Mouse (Mus musculus) layer of hippocampus, postnatal 36 days (tissue): ENCODE measurements around the gene 5830473C10Rik. TPM values are rescaled to one million over a fixed set of nuclear protein-coding genes. Genes with fewer than 3 reads are reported as not detected.
A peak's percentile ranks its signal among the peaks of the same experiment; 100 is the strongest.

Experiments
- DNase-seq, 2 experiments: peaks; one replicate each; pipeline ENCODE4 v3.0.0; 2022
- total RNA-seq, 2 experiments: library from RNA; stranded (reverse); gene quantifications; 2 replicates each; pipeline ENCODE4 v1.2.3; 2021

Gene 5830473C10Rik
- not detected for total RNA-seq

DNA sequence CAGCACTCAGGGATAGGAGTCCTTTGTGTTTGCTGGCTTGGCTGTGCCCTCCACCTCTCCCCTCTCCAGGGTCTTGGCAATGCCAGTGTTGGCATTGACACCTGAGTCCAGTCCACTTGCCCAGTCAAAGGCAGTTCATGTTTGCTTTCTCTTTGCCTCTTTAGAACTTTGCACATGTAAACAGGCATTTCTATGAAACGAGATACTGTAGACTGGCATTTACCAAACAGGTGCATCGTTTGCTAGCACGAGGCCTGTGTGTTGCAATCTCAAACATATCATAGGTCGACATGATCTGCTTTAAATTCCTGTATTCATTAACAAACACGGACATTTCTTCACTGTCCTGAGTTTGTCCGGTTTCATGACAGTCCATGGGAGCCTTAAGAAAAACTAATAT is at the start of gene 5830473C10Rik:
Gene 5830473C10Rik (plus strand): TSS at position 365 of the 400 bp plus-strand sequence.
- no peak for DNase-seq

DNA sequence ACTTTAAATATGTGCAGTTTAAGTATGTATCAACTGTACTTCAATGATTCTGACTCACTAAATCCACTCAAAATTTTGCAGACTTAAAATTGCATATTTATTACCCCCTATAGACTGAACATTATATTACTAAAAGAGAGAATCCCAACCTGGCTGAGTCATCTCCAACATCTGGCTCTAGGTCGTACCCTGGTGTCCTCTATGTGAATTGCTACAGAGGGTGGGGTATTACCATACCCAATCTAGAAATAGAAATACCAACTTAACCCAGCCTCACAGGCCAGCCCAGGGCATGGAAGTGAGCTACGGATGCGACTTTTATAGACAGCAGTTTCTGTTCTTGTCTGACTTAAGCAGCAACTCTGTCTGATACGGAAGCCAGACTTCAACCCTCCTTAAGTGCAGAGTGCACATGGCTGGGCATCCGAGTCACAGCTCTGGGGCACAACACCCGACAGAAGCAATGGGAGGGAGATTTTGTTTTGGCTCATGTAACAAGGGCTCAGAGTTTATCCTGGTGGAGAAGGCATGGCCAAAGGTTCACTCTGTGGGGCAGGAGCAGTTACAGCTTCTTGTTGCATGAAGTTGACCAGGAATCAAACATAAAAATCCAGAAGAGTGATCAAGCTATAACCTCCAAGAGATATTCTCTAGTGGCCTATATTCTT is 48.5 kb upstream of the 5830473C10Rik start:
- peak in 1 of 2 experiments; percentile 3 for DNase-seq

DNA sequence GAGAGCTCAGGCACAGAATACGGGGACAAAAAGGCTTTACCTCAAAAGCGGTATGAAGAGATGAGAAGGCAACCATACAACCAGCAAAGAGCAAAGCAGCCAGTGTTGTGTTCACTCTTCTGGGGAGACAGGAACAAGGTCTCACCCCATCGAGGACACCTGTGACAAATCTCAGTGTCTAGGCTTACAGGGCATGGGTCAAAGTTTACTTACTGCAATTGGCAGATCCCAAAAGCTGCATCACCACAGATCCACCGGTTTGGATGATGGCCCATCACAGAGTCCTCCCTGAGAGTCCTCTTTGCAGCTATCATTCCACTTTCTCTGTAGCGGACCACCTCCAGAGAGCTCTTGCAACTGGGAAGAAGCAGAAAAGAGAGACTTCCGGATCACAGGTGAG is 45.3 kb upstream of the 5830473C10Rik start:
- DNase-seq: no peak

DNA sequence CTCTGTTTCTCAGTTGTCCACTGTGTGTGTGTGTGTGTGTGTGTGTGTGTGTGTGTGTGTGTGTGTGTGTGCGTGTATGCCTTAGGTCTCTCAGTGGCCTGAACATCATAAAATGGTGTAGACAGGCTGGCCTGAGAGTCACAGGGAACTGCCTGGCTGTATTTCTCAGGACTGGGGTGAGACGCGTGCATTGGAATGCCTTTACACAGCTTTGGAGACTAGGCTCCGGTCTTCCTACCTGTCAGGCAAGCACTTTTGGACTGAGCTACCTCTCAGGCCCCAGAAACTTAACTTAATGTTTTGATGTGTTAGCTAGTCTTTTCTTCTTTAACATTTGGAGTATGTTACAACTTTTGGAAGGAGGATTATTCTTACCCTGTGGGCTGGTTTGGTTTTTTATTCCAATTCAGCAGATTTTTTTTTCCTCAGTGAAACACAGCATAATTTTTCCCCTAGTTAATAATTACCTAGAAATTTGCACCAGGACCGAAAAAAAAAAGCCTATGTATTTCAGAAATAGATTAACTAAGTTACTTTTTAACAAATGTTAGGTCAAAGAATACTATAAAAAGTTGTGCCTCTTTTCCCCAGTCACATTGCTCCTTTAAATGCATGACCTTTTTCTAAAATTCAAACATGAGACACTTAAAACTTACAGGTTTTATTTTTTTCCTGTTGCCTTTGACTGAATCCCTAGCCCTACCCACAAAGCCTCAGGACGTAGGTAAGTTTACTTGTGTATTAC is 42.4 kb upstream of the 5830473C10Rik start, which contains the start of gene Afm:
Gene Afm (plus strand): TSS at position 577 of the 745 bp plus-strand sequence.
- no peak for DNase-seq

DNA sequence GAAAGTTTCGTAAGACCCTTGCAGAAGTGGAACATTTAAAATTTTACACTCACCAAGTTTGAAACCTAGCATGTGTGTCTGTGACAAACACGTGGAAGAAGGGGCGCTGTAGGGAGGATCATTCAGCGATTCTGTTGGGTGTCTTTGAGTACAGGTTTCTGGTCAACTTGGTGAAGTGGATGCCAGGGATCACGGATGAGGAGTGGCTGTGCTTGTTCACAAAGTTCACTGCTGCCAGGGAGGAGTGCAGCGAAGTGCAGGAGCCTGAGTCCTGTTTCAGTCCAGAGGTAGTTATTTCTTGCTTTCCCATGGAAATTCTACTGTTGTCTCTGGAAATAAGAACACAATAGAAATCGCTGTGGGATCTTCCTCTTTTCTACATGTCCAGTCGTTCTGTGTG is 9.7 kb upstream of the 5830473C10Rik start:
- no peak for DNase-seq

DNA sequence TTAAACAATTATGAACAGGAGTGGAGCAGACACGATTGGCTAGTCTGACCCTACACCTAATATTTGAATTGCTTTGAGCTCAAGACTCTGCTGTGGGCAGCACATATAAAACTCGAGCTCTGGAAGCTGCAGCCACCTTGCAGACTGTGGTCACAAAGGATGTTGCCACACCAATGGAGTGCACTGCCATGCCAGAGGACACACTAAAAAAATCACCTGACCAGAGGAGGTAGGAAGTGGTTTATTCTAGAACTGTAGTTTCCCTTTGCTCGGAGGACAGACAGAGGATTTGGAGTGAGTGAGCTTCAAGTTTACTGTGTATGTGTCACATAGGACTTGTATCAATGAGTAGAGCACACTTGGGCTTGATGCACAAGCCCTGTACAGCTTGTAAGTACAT is 4.9 kb upstream of the 5830473C10Rik start:
- DNase-seq: no peak

DNA sequence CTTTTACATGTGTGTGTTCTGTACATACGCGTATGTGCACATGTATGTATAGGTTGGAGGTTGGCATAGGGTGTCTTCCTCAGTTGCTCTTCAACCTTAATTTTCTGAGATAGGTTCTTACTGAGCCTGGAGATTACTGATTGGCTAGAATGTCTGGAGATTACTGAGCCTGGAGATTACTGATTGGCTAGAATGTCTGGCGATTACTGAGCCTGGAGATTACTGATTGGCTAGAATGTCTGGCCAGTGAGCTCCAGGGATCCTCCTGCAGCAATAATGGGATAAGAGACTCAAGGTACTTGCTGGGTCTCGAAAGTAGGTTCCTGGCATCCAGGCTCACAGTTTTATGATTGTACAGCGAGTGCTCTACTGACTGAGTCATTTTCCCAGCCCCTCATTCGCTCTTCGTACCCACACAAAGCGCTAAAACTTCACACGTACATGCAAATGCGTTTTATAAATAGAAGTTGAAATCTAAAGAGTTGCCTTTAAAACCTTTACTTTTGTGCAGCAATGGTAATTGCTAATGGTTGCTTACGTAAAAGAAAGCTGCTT is 891 bp downstream of the 5830473C10Rik start:
- DNase-seq: no peak

DNA sequence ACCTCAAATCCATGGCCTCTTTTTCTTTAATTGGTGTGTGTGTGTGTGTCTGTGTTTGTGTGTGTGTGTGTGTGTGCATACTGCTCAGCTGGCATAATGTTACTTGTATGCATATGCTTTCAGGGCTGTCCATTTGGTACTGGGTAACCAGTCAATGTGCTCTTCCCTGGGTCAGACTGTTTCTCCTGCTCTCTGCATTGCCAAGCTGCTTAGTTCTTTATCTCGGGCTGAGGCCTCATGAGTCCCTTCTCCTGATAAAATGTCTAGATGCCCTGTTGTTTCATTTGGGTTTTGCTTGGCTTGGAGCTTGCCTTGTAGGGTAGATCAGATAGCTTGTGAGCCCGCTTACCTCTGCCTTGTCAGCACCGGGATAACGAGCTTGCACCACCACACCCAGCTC is 2.0 kb downstream of the 5830473C10Rik start:
- DNase-seq: no peak

DNA sequence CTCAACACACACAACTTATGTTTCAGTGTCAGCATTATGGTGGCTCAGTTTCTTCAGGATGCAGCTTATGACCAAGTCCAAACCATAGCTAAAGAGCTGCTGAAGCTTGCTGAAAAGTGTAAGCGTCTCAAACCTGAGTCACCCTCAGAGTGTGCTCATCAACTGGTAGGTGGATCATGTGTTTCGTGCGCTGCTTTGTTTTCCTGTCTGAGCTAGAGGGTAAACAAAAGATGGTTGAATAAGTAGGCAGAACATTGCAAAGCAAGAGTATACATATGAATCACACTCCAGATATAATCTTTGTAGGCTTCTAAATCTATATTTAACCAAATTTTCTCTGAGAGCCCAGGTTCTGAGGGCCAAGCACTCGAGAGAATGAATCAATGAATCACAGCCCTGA is 3.3 kb downstream of the 5830473C10Rik start:
- no peak for DNase-seq

DNA sequence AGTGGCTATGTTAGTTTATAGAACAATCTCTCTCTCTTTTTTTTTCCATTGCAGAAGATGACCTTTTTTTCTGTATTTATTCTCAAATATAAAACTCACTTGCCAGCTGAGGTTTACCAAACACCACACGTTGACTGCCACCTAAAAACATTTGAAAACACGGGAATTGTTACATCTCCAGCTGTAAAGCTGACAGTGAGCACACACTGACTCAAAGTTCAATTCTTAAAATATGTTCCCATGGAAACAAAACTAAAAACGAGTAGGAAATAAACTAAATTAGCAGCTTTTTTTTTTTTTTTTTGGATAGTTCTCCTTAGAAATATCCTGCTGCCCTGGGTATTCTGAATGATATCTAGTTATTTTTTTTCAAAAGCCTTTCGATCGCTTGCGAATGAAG is 4.3 kb downstream of the 5830473C10Rik start:
- DNase-seq: no peak

DNA sequence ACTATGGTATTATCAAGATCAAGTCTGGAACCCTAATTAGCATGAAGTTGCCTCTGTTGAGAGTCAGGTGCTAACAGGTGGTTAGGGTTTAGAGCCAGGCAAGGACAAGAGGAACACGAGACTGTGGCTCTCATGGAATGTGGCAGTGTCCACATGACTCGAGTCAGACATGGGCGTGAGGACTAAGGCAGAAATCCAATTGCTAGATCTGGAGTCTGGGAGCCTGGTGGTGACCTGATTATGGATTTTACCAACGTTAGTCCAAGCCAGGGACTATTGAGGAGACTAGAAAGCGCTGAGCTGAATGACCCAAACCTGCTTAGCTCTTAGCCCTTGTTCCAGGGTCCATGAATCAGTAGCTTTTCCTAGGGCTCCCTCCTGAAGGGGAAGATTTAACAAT is 6.9 kb downstream of the 5830473C10Rik start:
- no peak for DNase-seq

DNA sequence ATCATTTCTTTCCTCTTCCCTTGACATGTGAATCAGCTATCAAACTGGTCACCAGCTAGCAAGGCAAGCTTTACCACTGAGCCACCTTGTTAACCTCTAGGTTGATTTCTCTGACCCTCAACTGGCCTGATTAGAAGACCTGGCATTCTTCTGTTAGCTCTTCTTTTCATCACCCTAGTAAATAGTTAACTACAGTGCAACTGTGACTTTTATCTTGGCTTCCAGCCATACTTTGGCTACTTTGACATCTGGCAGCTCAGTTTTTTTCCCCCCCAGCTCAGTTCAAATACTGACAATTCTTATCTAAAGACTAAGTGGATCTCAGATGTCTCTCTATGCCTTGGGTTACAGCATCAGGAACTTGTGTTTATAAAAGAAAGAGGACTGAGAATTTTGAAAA is 7.4 kb downstream of the 5830473C10Rik start:
- DNase-seq: no peak

DNA sequence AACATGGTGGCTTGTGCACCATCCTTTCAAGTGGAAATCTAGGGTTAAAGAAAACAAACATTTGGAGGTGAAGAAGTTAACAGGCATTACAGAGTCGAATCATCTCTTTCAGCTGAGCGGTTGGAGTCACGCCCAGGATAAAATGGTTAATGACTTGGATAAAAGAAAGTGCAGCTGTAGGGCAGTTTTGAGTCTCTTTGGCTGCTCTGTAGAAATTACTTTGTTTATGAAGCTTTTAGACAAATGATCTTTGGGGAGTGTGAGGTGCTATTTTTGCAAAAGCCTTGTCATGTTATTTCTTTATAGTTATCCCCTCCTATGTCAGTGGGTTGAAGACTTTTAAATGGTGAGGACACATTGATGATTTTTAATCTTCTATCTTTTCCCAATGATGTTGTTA is 10.3 kb downstream of the 5830473C10Rik start:
- no peak for DNase-seq

DNA sequence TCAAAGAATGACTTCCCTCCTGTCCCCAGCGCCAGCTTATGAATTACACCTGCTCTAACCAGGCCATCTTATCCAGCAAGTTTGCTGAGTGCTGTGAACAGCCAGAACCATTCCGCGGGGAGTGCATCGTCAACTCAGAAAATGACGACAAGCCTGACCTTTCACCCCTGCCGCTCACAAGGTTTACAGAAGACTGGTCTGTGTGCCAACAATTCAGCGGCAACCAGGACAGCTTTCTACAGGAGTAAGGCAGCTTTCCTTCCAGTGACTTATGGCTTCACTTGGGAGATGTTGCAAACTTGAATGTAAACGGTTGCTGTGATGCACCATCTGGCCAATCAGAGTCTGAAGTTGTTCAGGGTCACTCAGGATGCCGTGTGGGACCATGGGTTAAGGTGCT is 16.8 kb downstream of the 5830473C10Rik start:
- DNase-seq: no peak

DNA sequence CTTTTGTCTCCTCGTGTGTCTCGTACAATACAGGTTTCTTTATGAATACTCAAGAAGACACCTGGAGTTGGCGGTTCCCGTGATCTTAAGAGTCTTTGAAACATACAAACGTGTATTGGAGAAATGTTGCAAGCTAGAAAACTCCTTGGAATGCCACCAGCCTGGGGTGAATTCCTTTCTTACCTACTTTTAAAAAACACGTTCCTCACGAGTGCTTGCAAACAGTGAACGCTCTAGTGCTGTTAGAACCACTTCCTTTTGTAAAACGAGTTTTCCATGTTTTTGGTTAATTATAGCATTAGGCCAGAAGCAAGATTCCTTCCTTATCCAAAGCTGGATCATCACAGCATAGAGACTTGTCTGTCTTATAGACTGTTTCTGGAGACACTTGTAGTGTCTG is 18.6 kb downstream of the 5830473C10Rik start:
- no peak for DNase-seq

DNA sequence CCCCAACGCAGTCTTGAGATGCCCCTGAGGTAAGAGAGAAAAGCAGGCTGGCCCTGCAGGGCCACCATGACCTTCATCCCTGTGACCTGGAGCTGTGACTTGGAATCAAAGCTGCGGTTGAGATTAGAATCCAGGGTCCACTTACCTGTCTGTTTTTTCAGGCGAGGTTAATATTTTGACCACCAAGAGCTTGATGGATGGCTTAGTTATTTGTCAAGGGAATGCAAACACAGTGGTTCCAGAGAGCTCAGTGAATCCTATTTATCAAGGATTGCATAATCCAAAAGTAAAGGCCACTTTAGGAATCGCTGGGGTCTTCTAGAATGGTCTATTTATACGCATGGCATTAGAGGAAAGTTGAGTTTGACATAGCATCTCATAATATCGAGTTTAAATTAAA is 21.3 kb downstream of the 5830473C10Rik start:
- DNase-seq: no peak

DNA sequence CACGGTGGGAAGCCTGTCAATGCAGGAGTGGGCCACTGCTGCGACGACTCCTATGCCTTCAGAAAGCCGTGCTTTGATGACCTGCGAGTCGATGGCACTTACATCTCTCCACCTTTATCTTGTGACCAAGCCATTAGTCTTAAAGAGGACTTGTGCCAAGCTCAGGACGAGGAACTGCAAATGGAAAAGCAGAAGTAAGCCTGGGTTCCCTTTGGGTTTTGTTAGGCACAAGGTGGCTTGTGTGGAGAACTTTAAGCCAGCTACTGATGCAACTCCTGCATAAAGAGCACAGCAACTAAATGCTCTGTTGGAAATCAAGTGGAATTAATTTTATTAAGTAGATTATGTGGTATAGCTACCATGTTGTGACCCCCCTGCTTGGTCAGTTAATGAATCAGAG is 23.9 kb downstream of the 5830473C10Rik start:
- DNase-seq: no peak

DNA sequence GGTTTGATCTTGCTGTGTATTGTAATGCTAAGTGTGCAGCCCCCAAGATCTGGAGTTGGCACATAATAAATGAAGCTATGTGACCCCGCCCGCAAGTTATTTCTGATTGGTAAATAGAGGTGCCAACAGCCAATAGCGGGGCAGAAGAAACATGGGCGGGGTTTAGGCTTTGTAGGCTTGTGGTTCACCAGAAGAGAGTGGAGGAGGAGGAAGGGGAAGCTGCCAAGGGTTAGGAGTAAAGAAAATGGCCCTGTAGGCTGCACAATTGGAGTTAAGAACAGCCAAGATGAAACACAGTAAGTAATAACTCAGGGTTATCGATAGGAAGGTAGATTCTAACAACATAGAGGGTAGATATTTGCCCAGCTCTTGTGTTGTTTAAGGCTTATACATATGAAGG is 25.6 kb downstream of the 5830473C10Rik start:
- no peak for DNase-seq

DNA sequence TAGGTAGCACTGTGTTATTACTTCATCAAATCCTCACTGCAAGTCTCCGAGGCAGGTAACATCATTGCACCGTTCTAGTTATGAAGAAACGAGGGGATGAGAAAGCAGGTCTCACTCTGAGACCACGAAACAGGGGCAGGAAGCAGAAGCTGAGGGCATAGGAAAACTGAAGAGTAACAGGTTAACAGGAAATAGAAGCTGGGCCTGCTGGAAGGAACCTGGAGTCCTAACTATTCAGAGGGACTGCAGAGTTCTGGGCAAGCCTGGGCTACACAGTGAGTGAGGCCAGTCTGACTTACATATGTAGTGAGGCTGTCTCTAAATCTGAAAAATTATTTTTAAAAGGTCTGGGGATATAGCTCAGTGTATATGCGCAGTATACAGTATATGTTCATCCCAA is 27.2 kb downstream of the 5830473C10Rik start:
- no peak for DNase-seq

DNA sequence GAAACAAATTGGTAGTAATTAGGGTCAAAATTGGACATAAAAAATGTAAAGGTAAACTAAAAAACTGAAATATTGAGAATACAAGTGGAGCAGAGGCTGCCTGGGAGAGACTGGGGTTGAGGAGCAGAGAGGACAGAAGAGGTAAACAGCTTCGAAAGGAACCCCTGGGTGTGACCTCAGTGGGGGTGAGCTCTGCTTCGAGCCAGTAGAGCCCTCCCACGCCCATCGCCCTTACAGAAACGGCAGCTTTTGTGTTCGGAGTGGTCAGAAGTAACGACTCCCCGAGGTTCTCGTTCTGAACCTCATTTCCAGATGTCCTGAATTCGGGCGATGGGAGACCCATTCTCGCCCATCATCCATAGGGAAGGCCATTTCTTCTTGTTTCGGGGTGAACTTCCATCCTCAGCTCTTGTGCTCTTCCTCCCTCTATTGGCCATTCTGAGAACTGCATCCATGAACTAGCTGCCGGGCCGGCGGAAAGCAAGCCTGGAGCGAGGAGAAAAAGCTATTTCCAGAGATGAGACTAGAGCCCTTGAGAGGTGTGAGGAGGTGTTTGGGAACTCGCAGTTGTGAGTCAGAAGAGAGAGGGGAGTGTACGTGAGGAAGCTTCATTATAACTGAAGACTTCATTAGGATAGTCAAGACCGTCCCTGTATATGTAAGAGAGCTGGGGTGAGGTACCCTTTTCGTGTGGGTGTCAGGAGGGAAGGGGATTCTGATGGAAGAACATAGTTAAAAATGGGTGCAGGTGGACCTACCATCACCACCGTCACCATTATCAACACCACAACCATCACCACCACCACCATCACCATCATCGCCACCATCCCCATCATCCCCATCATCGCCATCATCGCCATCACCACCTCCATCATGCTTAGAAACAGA is 28.0 kb downstream of the 5830473C10Rik start:
- DNase-seq: peak; percentile 72 to 82

DNA sequence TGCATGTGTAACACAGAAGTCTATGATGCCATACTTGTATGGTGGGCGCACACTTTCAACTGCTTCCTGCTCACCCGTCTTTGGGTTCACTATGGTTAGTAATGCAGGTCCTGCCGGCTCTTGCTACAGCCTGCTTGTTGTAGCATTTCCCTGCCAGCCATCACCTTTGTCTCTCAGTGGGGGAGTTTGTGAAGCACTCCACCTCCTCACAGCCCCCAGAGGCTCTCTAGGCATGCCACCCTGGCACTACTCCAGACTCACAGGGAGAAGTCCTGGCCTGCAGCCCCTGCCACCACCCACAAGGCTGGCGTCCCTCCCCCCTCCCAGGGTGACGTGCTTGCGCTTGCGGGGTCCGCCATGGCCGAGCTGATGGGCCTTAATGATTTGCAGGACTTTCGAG is 29.8 kb downstream of the 5830473C10Rik start:
- no peak for DNase-seq

DNA sequence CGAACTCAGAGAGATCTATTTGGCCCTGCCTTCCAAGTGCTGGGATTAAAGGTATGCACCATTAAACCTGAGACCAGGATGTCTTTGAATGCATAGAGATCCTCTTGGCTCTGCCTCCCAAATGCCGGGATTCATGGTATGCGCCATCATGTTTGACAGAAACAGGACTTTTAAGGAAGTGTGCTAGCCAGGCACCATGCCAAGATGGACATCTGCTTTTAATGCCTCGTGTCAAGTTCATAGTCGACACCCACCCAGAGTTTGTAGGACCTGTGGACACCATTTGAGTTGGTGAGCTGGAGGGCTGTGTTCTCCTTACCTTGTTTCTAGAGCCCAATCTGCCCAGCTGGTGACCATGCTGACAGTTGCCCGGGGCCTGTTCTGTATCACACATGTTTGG is 31.0 kb downstream of the 5830473C10Rik start:
- DNase-seq: no peak

DNA sequence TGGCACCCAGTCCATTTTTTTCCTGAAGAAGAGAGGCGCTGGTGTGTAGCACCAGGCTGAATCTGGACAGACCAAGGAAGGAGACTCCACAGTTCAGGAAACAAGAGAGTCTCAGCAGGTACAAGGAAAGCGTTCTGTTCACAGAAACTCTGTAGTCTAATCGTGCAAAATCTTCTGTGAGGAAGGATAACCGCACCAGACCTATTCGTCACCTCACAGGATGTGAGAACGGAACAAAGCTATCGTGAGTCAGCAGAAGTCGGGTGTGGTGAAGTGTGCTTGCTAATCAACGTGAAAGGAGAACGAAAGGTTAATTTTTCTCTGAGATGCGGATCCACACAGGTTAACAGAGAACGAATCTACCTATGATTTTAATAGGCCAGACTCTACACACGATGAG is 34.0 kb downstream of the 5830473C10Rik start:
- DNase-seq: no peak
